Mouse (Mus musculus) hindbrain, embryonic 10.5 days (tissue): ENCODE results near the gene Pms2. TPM values are rescaled to one million over a fixed set of nuclear protein-coding genes. Genes with fewer than 3 reads are reported as not detected.

Experiments used
- DNase-seq: peaks from one replicate; pipeline ENCODE4 v3.0.0-alpha.2; 2017; ENCODE audit warnings: low spot score
- H3K27ac ChIP-seq: fragments of 300-500 bp; sonication (generic); 2 replicates; pipeline ENCODE4 v1.5.1; 2016; ENCODE audit warnings: mild to moderate bottlenecking, moderate library complexity
- H3K27me3 ChIP-seq: fragments of 300-500 bp; sonication (generic); 2 replicates; pipeline ENCODE4 v1.6.1; 2016; ENCODE audit warnings: mild to moderate bottlenecking; ENCODE audit not compliant: poor library complexity, insufficient read depth, severe bottlenecking
- H3K36me3 ChIP-seq: fragments of 300-500 bp; sonication (generic); 2 replicates; pipeline ENCODE4 v1.6.1; 2016; ENCODE audit warnings: mild to moderate bottlenecking, moderate library complexity
- H3K4me1 ChIP-seq: fragments of 300-500 bp; sonication (generic); replicated peaks from 2 replicates; pipeline ENCODE4 v1.6.1; 2016; ENCODE audit warnings: mild to moderate bottlenecking
- H3K4me3 ChIP-seq: fragments of 300-500 bp; sonication (generic); 2 replicates; pipeline ENCODE4 v1.5.1; 2016; ENCODE audit warnings: mild to moderate bottlenecking, moderate library complexity
- H3K9me3 ChIP-seq: fragments of 300-500 bp; sonication (generic); 2 replicates; pipeline ENCODE4 v1.6.1; 2016; ENCODE audit warnings: mild to moderate bottlenecking, moderate library complexity
- WGBS: fragments of 180-500 bp; shearing (Covaris S2); methylation state at CpG from one replicate; pipeline ENCODE4 v1.1.7; 2016; 5-methylcytosine and 5-hydroxymethylcytosine counted together
- polyA plus RNA-seq: library from polyadenylated mRNA; unstranded; fragments of >200 nt; fragmentation: Nextera tagmentation; extraction: Ambion mirVana; gene quantifications from 2 replicates; pipeline ENCODE4 v1.2.1, GENCODE M21; 2016

Pms2 gene
- polyA plus RNA-seq, 1 experiment from 2014 or later: 30.7 TPM

DNA sequence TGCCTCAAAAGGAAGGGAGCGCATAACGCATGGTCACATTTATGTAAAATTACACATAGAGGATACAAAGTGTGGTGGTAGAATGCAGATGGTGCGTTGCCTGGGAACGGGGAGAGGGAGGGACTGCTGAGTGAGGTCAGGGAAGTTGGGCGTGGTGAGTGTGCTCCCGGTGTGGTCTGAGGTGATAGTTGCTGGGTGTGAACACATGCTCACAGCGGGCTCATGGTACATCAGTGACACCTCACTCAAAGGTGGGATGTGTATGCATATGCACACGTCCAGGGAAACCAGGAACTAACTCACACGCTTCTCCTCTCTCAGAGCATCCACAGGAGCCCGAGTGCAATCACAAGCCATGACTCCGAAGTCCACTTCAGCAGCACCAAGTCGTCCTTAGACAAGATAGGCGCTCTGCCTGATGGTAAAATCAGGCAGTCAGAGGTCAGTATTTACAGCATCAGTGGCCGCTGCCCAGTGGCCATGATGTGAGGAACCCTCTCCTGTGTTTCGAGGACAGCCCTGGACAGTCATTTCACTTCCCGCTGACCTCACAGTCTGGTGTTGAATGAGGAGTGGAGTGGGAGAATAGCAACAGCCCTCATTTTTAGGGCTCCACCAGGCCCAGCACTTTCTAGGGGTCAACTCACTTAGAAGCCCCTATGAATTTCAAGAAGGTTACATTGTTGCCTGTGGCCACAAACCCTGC is 67.1 kb downstream of the Pms2 start:
- Histone ChIP-seq H3K27ac (no peak overlapping the region), H3K27me3 (no peaks in the 10 kb centered on the region), H3K4me3 (no peak overlapping the region), H3K9me3 (no peaks in the 10 kb centered on the region), H3K36me3 (no peaks in the 10 kb centered on the region), H3K4me1 (0 out of 2 replicates have a peak, but pooled peaks cover 7% of the 10 kb centered on the region)
- no peak for DNase-seq
- WGBS: 81% methylated on average over 16 of the region's 16 CpGs

DNA sequence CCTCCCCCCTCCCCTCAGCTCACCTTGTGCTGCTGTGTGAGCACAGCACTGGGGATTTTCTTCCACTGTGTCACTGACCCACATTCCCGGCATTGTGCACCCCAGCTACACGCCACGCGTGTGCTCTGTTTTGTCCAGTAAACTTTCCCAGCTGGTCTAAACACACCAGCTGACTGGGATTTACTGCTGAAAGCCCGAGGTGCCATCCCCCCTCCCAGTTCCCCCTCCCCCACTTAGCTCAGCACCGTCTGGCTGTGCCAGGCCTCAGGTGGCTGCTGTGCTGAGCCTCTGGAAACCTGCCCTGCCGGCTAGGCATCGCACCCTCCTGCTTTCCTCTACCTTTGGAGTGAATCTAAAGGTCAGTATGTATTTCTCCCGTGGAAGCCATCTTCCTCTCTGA is 71.1 kb downstream of the Pms2 start:
- no peak for DNase-seq
- no peaks in the 10 kb centered on the region for H3K27me3 ChIP-seq
- peaks cover 29% of the 10 kb centered on the region for H3K36me3 ChIP-seq
- H3K4me1 ChIP-seq: 0 out of 2 replicates have a peak, but pooled peaks cover 7% of the 10 kb centered on the region
- H3K27ac ChIP-seq: peak overlapping the region; percentile 35; the same call in 1 of the 2 replicates
- no peaks in the 10 kb centered on the region for H3K9me3 ChIP-seq
- no peak overlapping the region for H3K4me3 ChIP-seq
- 39% methylated on average over 9 of the region's 9 CpGs for WGBS

- WGBS: 91% methylated on average over 2 of the region's 2 CpGs
- no peak overlapping the region for H3K27ac ChIP-seq
- H3K27me3 ChIP-seq: no peaks in the 10 kb centered on the region
- DNase-seq: no peak
- peaks cover 44% of the 10 kb centered on the region for H3K36me3 ChIP-seq
- no peaks in the 10 kb centered on the region for H3K9me3 ChIP-seq
- H3K4me3 ChIP-seq: no peak overlapping the region
- 0 out of 2 replicates have a peak, but pooled peaks cover 7% of the 10 kb centered on the region for H3K4me1 ChIP-seq
Observed at GRCm38 (mm10) chr5:143982361-143982760, 72.6 kb downstream of the Pms2 start.

Other genes starting within 250 kb of the Pms2 start
- 27.0 and 28.4 TPM in 2 replicates for gene Usp42, start 177.7 kb upstream of the Pms2 start, polyA plus RNA-seq
- gene Eif2ak1, start 92.2 kb upstream of the Pms2 start, polyA plus RNA-seq: 45.0 and 48.4 TPM in 2 replicates
- gene Ankrd61, start 12.3 kb upstream of the Pms2 start, polyA plus RNA-seq: 0.32 and 0.37 TPM in 2 replicates
- 127 and 134 TPM in 2 replicates for gene Aimp2, start 117 bp upstream of the Pms2 start, polyA plus RNA-seq
- gene Gm42421, start 18.2 kb downstream of the Pms2 start, polyA plus RNA-seq: 0.56 and 0.77 TPM in 2 replicates
- 1.1 and 1.3 TPM in 2 replicates for gene Rsph10b, start 23.1 kb downstream of the Pms2 start, polyA plus RNA-seq
- gene Ccz1, start 104.9 kb downstream of the Pms2 start, polyA plus RNA-seq: 94.2 and 95.5 TPM in 2 replicates
- gene Ocm, start 116.7 kb downstream of the Pms2 start, polyA plus RNA-seq: not detected in 2 replicates
- gene Lmtk2, start 190.5 kb downstream of the Pms2 start, polyA plus RNA-seq: 5.4 and 5.8 TPM in 2 replicates